Mouse (Mus musculus) spleen, adult 2 months (tissue): ENCODE results near the gene Gm10142. TPM values are rescaled to one million over a fixed set of nuclear protein-coding genes. Genes with fewer than 3 reads are reported as not detected.
"Not testable (repeated sequence)": the region's sequence is repeated elsewhere in the genome, so short reads cannot be mapped to it uniquely, and the experiment has no call there.

Experiments used
- DNase-seq, 2 experiments: peaks; one replicate each; pipeline versions ENCODE4 v3.0.0 to v3.0.0-alpha.2; 2012 to 2021; ENCODE audit warnings: low spot score in 2 of 2, low read depth in 1 of 2
- H3K27ac ChIP-seq: fragments of 200-500 bp; 2 replicates; pipeline ENCODE4 v1.5.1; 2012; ENCODE audit warnings: low read length, inconsistent platforms; ENCODE audit not compliant: insufficient read depth
- H3K27me3 ChIP-seq: fragments of 200-500 bp; 2 replicates; pipeline ENCODE4 v1.6.1; 2012; ENCODE audit warnings: mild to moderate bottlenecking, moderate library complexity, low read length, inconsistent platforms; ENCODE audit not compliant: control insufficient read depth, insufficient read depth
- H3K36me3 ChIP-seq: fragments of 200-500 bp; 2 replicates; pipeline ENCODE4 v1.6.1; 2012; ENCODE audit warnings: mild to moderate bottlenecking, low read length, inconsistent platforms; ENCODE audit not compliant: control insufficient read depth, insufficient read depth
- H3K4me1 ChIP-seq: fragments of 200-500 bp; 2 replicates; pipeline ENCODE4 v1.6.1; 2011; ENCODE audit warnings: inconsistent platforms; ENCODE audit not compliant: control insufficient read depth, insufficient read depth, insufficient read length
- H3K4me3 ChIP-seq: fragments of 200-500 bp; 2 replicates; pipeline ENCODE4 v1.5.1; 2011; ENCODE audit warnings: mild to moderate bottlenecking, inconsistent platforms; ENCODE audit not compliant: insufficient read depth, insufficient read length; ENCODE audit errors: extremely low read depth
- CTCF ChIP-seq: fragments of 200-500 bp; IDR thresholded peaks from 2 replicates; pipeline ENCODE4 v1.5.1; 2011; ENCODE audit warnings: mild to moderate bottlenecking, inconsistent platforms; ENCODE audit not compliant: insufficient read depth, insufficient read length, insufficient replicate concordance; ENCODE audit errors: extremely low read depth
- POLR2A ChIP-seq: fragments of 200-500 bp; IDR thresholded peaks from 2 replicates; pipeline ENCODE4 v1.6.1; 2011; ENCODE audit warnings: low read depth, low read length, inconsistent platforms
- WGBS: fragments of 180-500 bp; shearing (Covaris S2); methylation state at CpG from one replicate; pipeline ENCODE4 v1.1.7; 2018; 5-methylcytosine and 5-hydroxymethylcytosine counted together
- polyA plus RNA-seq: library from polyadenylated mRNA; depleted of rRNA; stranded (reverse); fragments of >200 nt; gene quantifications from 2 replicates; pipeline ENCODE4 v1.2.3, GENCODE M21; 2012

The Gm10142 gene
- polyA plus RNA-seq, 1 experiment = 0.39 TPM

GRCm38 (mm10) chr10:77729241-77729640 lies 13.6 kb downstream of the Gm10142 start:
- no peak overlapping the region for H3K27ac ChIP-seq
- no peak for DNase-seq
- WGBS = 56% methylated on average over 4 of the region's 4 CpGs
- no peaks in the 10 kb centered on the region for H3K4me1 ChIP-seq
- TF ChIP-seq CTCF = no peak
- no peak for TF ChIP-seq POLR2A
- H3K36me3 ChIP-seq = no peaks in the 10 kb centered on the region
- no peak overlapping the region for H3K4me3 ChIP-seq
- no peaks in the 10 kb centered on the region for H3K27me3 ChIP-seq

- no peak overlapping the region for H3K27ac ChIP-seq
- WGBS = 88% methylated on average over 1 of the region's 1 CpGs
- no peaks in the 10 kb centered on the region for H3K4me1 ChIP-seq
- H3K27me3 ChIP-seq = no peaks in the 10 kb centered on the region
- TF ChIP-seq POLR2A (no peak), CTCF (no peak)
- H3K36me3 ChIP-seq = no peaks in the 10 kb centered on the region
- no peak overlapping the region for H3K4me3 ChIP-seq
- DNase-seq = no peak
Measured at GRCm38 (mm10) chr10:77735928-77736327, 20.3 kb downstream of the Gm10142 start.

GRCm38 (mm10) chr10:77738929-77739328 lies 23.3 kb downstream of the Gm10142 start:
- H3K27ac ChIP-seq = no peak overlapping the region
- no peak for DNase-seq
- WGBS = 53% methylated on average over 4 of the region's 4 CpGs

GRCm38 (mm10) chr10:77741924-77742688 lies 26.5 kb downstream of the Gm10142 start, which contains the start of gene Gm18596:
Gene Gm18596 (minus strand): TSS chr10:77742638.
- not testable (repeated sequence) for H3K27me3 ChIP-seq, H3K4me3 ChIP-seq, H3K36me3 ChIP-seq, H3K4me1 ChIP-seq, DNase-seq, H3K27ac ChIP-seq
- WGBS = 65% methylated on average over 5 of the region's 5 CpGs

More at GRCm38 (mm10) chr10:77738929-77739328, 23.3 kb downstream of the Gm10142 start:
- Histone ChIP-seq H3K4me1 (no peaks in the 10 kb centered on the region), H3K4me3 (no peak overlapping the region), H3K36me3 (no peaks in the 10 kb centered on the region), H3K27me3 (no peaks in the 10 kb centered on the region)
- TF ChIP-seq CTCF = no peak
- TF ChIP-seq POLR2A = no peak

GRCm38 (mm10) chr10:77750686-77751085 lies 35.1 kb downstream of the Gm10142 start:
- DNase-seq, H3K27me3 ChIP-seq, H3K36me3 ChIP-seq, H3K27ac ChIP-seq, H3K4me1 ChIP-seq, H3K4me3 ChIP-seq: not testable (repeated sequence)
- WGBS = 80% methylated on average over 1 of the region's 1 CpGs

- H3K27ac ChIP-seq, DNase-seq, H3K36me3 ChIP-seq, H3K4me1 ChIP-seq, H3K27me3 ChIP-seq, H3K4me3 ChIP-seq: not testable (repeated sequence)
- WGBS = 73% methylated on average over 1 of the region's 1 CpGs
Measured at GRCm38 (mm10) chr10:77751254-77751653, 35.6 kb downstream of the Gm10142 start, which contains the start of gene Gm9736. Gene Gm9736 (minus strand): TSS chr10:77751354.

GRCm38 (mm10) chr10:77752312-77752711 lies 36.7 kb downstream of the Gm10142 start:
- H3K27me3 ChIP-seq, H3K4me3 ChIP-seq, H3K4me1 ChIP-seq, H3K27ac ChIP-seq, DNase-seq, H3K36me3 ChIP-seq: not testable (repeated sequence)
- 49% methylated on average over 3 of the region's 3 CpGs for WGBS

- no peaks in the 10 kb centered on the region for H3K36me3 ChIP-seq
- TF ChIP-seq CTCF (no peak), POLR2A (no peak)
- no peak for DNase-seq
- no peaks in the 10 kb centered on the region for H3K4me1 ChIP-seq
- H3K27me3 ChIP-seq = no peaks in the 10 kb centered on the region
- no peak overlapping the region for H3K27ac ChIP-seq
- H3K4me3 ChIP-seq = no peak overlapping the region
Measured at GRCm38 (mm10) chr10:77753448-77753847, 37.8 kb downstream of the Gm10142 start.

- H3K4me3 ChIP-seq, H3K27me3 ChIP-seq, DNase-seq, H3K36me3 ChIP-seq, H3K27ac ChIP-seq, H3K4me1 ChIP-seq: not testable (repeated sequence)
- no CpG with 5 or more reads among the region's 1 CpGs for WGBS
Measured at GRCm38 (mm10) chr10:77759582-77759981, 44.0 kb downstream of the Gm10142 start, which contains the start of gene Gm3233. Gene Gm3233 (minus strand): TSS chr10:77759682.
